Mouse (Mus musculus): ENCODE measurements around the gene Ifi211. TPM values are rescaled to one million over a fixed set of nuclear protein-coding genes. Genes with fewer than 3 reads are reported as not detected.
"Not testable (repeated sequence)": the region's sequence is repeated elsewhere in the genome, so short reads cannot be mapped to it uniquely, and the experiment has no call there.

Gene Ifi211
- polyA plus RNA-seq, 1 experiment from 2014 or later, result 1.9 TPM

- no CpG with 5 or more reads among the region's 2 CpGs for WGBS
Observed at GRCm38 (mm10) chr1:173887026-173887787, 25.6 kb downstream of the Ifi211 start.

GRCm38 (mm10) chr1:173880004-173880666 lies 32.7 kb downstream of the Ifi211 start:
- H3K4me3 ChIP-seq (replicated peaks; ENCODE audit: low read depth, low read length); H3K36me3 ChIP-seq (ENCODE audit: insufficient read depth, low read length); ATAC-seq (replicated peaks; ENCODE audit: low FRiP score, low read depth); H3K27ac ChIP-seq; DNase-seq (ENCODE audit: low spot score); H3K27me3 ChIP-seq (ENCODE audit: insufficient read depth, low read length); H3K4me1 ChIP-seq (replicated peaks; ENCODE audit: insufficient read depth, low read length); H3K9me3 ChIP-seq (replicated peaks; ENCODE audit: low read length); H3K4me2 ChIP-seq (ENCODE audit: low read length); H3K9ac ChIP-seq (ENCODE audit: low read depth, low read length): not testable (repeated sequence)
- 64% methylated on average over 3 of the region's 3 CpGs for WGBS

More at GRCm38 (mm10) chr1:173887026-173887787, 25.6 kb downstream of the Ifi211 start:
- H3K4me2 ChIP-seq (ENCODE audit: low read length); H3K36me3 ChIP-seq (ENCODE audit: insufficient read depth, low read length); H3K27me3 ChIP-seq (ENCODE audit: insufficient read depth, low read length); H3K4me1 ChIP-seq (replicated peaks; ENCODE audit: insufficient read depth, low read length); H3K4me3 ChIP-seq (replicated peaks; ENCODE audit: low read depth, low read length); DNase-seq (ENCODE audit: low spot score); ATAC-seq (replicated peaks; ENCODE audit: low FRiP score, low read depth); H3K9me3 ChIP-seq (replicated peaks; ENCODE audit: low read length); H3K27ac ChIP-seq; H3K9ac ChIP-seq (ENCODE audit: low read depth, low read length): not testable (repeated sequence)

DNA sequence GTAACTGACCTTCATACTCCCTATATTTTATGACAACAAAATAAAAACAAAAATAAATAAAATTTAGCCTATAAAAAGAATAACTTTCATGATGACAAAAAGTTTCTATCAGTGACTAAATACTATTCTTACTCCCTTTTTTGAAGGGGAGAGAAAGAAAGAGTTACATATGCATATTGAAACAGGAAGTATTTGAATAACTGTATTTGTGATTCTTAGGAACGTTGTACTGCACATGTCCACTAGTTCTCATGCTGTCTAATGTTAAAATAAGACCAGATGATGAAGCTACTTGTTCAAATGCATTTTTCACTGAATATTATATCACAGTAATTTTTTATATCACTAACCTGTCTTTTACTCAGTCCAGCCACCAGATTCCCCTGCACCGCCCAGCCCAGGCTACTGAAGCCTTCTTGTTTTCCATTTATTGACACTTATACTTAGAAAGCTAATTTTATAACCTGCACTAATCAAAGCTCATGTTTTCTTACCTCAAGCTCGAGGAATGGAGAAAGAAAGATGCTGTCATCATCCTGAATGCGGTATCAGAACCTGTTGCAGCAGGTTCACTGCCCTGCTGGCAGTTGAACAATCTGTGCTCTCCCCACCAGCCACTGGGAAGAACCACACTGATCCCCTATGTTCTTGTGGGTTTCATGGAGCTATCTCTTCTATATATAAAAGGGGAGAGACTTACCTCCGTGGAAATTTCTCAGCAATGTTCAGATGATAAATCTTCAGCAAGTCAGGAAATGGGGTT lies 33.4 kb downstream of the Ifi211 start:
- peak overlapping the region; percentile 21; the same call in 1 of the 2 replicates for H3K4me2 ChIP-seq (ENCODE audit: low read length)

GRCm38 (mm10) chr1:173878264-173878663 lies 34.6 kb downstream of the Ifi211 start:
- H3K4me1 ChIP-seq (replicated peaks; ENCODE audit: insufficient read depth, low read length); H3K4me2 ChIP-seq (ENCODE audit: low read length); H3K27me3 ChIP-seq (ENCODE audit: insufficient read depth, low read length); H3K36me3 ChIP-seq (ENCODE audit: insufficient read depth, low read length); DNase-seq (ENCODE audit: low spot score); H3K4me3 ChIP-seq (replicated peaks; ENCODE audit: low read depth, low read length); H3K9ac ChIP-seq (ENCODE audit: low read depth, low read length); ATAC-seq (replicated peaks; ENCODE audit: low FRiP score, low read depth); H3K9me3 ChIP-seq (replicated peaks; ENCODE audit: low read length); H3K27ac ChIP-seq: not testable (repeated sequence)
- 85% methylated on average over 6 of the region's 6 CpGs for WGBS

More for the DNA sequence above, 33.4 kb downstream of the Ifi211 start:
- not testable (repeated sequence) for H3K36me3 ChIP-seq (ENCODE audit: insufficient read depth, low read length); DNase-seq (ENCODE audit: low spot score); H3K27ac ChIP-seq; H3K4me1 ChIP-seq (replicated peaks; ENCODE audit: insufficient read depth, low read length); H3K9me3 ChIP-seq (replicated peaks; ENCODE audit: low read length); ATAC-seq (replicated peaks; ENCODE audit: low FRiP score, low read depth); H3K27me3 ChIP-seq (ENCODE audit: insufficient read depth, low read length); H3K9ac ChIP-seq (ENCODE audit: low read depth, low read length)
- WGBS, result 66% methylated on average over 5 of the region's 5 CpGs
- 0 out of 2 replicates have a peak overlapping the region, but pooled peaks have one; percentile 20 for H3K4me3 ChIP-seq (replicated peaks; ENCODE audit: low read depth, low read length)

- H3K4me3 ChIP-seq (replicated peaks; ENCODE audit: low read depth, low read length); H3K27me3 ChIP-seq (ENCODE audit: insufficient read depth, low read length); H3K4me2 ChIP-seq (ENCODE audit: low read length); ATAC-seq (replicated peaks; ENCODE audit: low FRiP score, low read depth); H3K27ac ChIP-seq; DNase-seq (ENCODE audit: low spot score); H3K9me3 ChIP-seq (replicated peaks; ENCODE audit: low read length); H3K36me3 ChIP-seq (ENCODE audit: insufficient read depth, low read length); H3K9ac ChIP-seq (ENCODE audit: low read depth, low read length); H3K4me1 ChIP-seq (replicated peaks; ENCODE audit: insufficient read depth, low read length): not testable (repeated sequence)
- 84% methylated on average over 1 of the region's 1 CpGs for WGBS
Observed at GRCm38 (mm10) chr1:173877125-173877524, 35.7 kb downstream of the Ifi211 start.

- not testable (repeated sequence) for DNase-seq (ENCODE audit: low spot score); H3K4me1 ChIP-seq (replicated peaks; ENCODE audit: insufficient read depth, low read length); H3K4me2 ChIP-seq (ENCODE audit: low read length); H3K9ac ChIP-seq (ENCODE audit: low read depth, low read length); H3K36me3 ChIP-seq (ENCODE audit: insufficient read depth, low read length); H3K27me3 ChIP-seq (ENCODE audit: insufficient read depth, low read length); H3K9me3 ChIP-seq (replicated peaks; ENCODE audit: low read length); H3K27ac ChIP-seq; H3K4me3 ChIP-seq (replicated peaks; ENCODE audit: low read depth, low read length); ATAC-seq (replicated peaks; ENCODE audit: low FRiP score, low read depth)
- 89% methylated on average over 1 of the region's 1 CpGs for WGBS
Observed at GRCm38 (mm10) chr1:173868586-173868985, 44.3 kb downstream of the Ifi211 start.

All from kidney, postnatal 0 days (tissue).